Mouse (Mus musculus): Measurements from ENCODE around the gene Ampd3.

Ampd3 gene

GRCm38 (mm10) chr7:110804266-110804665, 36.3 kb downstream of the Ampd3 start:
- DNase-seq: no peak

DNA sequence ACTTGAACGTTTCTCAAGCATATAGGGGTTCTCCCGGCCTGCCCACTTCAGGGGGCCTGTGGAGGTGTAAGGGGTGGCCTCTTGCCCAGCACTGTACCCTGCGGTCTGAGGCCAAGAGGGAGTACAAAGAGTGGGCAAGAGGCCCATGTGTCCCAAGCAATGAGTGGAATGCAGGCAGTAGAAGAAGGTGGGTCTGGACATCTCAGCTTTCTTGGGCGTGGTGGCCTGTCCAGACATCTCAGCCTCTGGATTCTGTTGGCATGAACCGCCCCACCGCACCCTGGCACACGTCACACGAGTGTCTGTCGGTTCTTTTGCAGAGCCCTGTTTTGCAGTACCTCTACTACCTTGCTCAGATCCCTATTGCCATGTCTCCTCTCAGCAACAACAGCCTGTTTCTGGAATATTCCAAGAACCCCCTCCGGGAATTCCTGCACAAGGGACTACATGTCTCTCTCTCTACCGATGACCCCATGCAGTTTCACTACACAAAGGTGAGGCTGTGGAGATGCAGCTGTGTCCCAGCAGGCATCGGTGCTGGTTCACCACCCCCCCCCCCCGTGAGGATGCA, 39.5 kb downstream of the Ampd3 start:
- DNase-seq: no peak

- peak; percentile 39 for DNase-seq
Observed at GRCm38 (mm10) chr7:110808962-110809361, 41.0 kb downstream of the Ampd3 start.

- DNase-seq: no peak
Observed at GRCm38 (mm10) chr7:110809585-110810557, 41.9 kb downstream of the Ampd3 start.

- DNase-seq: no peak
Observed at GRCm38 (mm10) chr7:110810995-110811394, 43.0 kb downstream of the Ampd3 start.

- DNase-seq: no peak
Observed at GRCm38 (mm10) chr7:110811529-110811928, 43.5 kb downstream of the Ampd3 start.

DNA sequence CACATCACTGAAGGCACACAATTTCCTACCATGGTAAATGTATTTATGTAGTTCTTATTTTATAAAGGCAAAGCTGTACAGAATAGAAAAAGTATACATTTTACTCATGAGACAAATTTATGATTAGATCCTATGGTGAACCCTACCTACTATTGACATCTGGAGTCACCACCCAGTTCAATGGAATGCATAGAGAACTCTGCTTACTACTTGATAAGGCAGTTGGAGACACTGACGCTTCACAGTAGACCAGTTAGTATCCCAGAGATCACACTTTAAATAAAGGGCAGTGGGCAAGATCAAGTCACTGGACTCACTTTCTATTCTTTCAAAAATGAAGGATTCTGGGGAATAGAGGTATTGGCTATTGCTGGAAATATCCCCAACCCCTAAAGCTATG, 46.0 kb downstream of the Ampd3 start:
- no peak for DNase-seq

DNA sequence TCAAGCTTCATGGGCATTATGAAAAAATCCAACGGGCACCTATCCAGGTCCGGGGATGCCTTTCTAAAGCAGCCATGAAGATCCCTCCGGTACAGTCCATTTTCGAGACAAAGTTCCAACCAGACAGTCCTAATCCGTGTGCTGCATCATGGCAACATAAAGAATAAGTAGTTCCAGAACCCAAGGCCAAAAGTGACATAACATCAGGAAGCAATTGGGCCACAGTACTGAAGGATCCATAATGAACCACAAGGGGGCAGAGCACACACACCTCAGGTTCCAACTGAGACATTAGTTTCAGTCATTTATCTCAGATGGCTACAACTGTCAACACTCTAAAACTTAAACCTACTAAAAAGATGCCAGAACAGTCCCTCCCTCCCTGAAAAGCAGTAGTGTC, 48.0 kb downstream of the Ampd3 start:
- peak; percentile 77 for DNase-seq

GRCm38 (mm10) chr7:110818206-110818605, 50.2 kb downstream of the Ampd3 start:
- DNase-seq: no peak

- DNase-seq: no peak
Observed at GRCm38 (mm10) chr7:110818787-110819350, 50.9 kb downstream of the Ampd3 start.

- DNase-seq: peak; percentile 42
Observed at GRCm38 (mm10) chr7:110821068-110821467, 53.1 kb downstream of the Ampd3 start.

- DNase-seq: no peak
Observed at GRCm38 (mm10) chr7:110821653-110822052, 53.6 kb downstream of the Ampd3 start.

GRCm38 (mm10) chr7:110822055-110822454, 54.0 kb downstream of the Ampd3 start:
- DNase-seq: no peak

DNA sequence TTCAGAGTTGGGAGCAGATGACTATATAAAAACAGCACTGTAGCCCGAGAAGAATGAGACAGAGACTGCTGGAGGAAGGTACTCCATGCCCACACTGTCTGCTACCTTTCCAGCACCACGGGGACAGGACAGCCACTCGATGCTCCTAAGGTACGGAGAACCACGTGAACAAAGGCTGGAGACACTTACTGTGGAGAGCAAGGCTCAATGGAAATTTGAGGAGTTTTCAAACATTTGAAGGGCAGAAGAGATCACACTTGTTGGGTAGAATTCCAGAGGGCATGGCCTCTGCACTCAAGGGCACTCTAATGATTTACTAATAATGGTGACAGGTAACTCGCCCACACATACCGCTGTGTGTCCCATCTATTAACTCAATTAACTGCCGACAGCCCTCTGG, 55.1 kb downstream of the Ampd3 start:
- DNase-seq: no peak

- DNase-seq: no peak
Observed at GRCm38 (mm10) chr7:110823593-110823992, 55.6 kb downstream of the Ampd3 start.

- DNase-seq: no peak
Observed at GRCm38 (mm10) chr7:110823995-110824953, 56.3 kb downstream of the Ampd3 start.

- no peak for DNase-seq
Observed at GRCm38 (mm10) chr7:110833024-110833423, 65.0 kb downstream of the Ampd3 start.

- DNase-seq: no peak
Observed at GRCm38 (mm10) chr7:110834018-110834417, 66.0 kb downstream of the Ampd3 start.

DNA sequence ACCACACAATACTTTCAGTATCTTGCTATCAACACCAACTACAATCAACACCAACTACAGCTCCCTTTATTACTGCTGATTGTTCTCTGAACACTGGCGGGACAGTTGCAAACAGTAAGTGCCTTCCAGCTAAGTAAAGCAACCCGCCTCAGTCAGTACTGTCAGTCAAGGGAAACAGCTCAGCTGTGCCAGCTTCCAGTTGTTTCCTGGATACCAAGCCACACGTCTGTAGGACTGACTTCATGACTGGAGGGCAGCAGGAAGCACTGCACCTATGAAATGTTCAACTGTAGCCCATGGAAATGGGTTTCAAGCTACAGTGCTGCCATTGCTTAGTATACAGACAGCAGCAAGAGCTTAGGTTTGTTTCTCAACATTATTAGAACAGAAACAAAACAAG, 66.5 kb downstream of the Ampd3 start:
- no peak for DNase-seq

GRCm38 (mm10) chr7:110840332-110840731, 72.3 kb downstream of the Ampd3 start:
- no peak for DNase-seq

GRCm38 (mm10) chr7:110843916-110844874, 76.2 kb downstream of the Ampd3 start, which contains the start of gene Rnf141:
Gene Rnf141 (minus strand): TSS chr7:110844457.
- DNase-seq: peak; percentile 97

Data from embryo, embryonic 11 days (tissue).